Comparison of ENCODE assay signal across 8 mouse cellular contexts in the genomic region with DNA sequence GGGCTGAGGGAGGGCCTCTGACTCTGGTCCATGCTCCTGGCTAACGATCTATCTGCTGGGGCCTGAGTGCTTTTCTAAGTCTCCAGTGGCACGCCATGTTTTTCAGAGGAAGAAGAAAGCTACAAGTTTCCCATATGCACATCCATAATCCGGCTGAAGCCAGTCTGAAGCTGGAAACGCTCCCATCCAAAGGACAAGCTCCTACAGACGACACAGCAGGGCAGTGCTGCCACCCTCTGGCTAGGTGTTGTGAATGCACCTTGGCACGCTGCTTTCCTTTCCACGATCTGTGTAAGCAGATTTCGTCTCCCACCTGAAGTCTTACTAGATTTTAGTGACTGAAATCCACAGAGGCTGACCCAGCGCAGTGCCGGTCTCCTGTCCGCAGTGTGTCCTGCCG. TPM values are rescaled to one million over a fixed set of nuclear protein-coding genes. Genes with fewer than 3 reads are reported as not detected.
DNase-seq lines count a peak whose midpoint lies in the region; ATAC-seq and TF ChIP-seq lines count a peak whose summit lies in the region.

No protein-coding gene starts in this region.

- no peak overlapping the region for H3K4me3 ChIP-seq in intestine, postnatal 0 days (ENCODE audit: low read depth, low read length)
- no peak overlapping the region for H3K4me3 ChIP-seq in midbrain, embryonic 13.5 days (replicated peaks)

- TF ChIP-seq CTCF in intestine, postnatal 0 days (IDR thresholded peaks at IDR 0.05; ENCODE audit: low read depth): peak; percentile 99

- no peak overlapping the region for H3K4me2 ChIP-seq in intestine, postnatal 0 days (replicated peaks; ENCODE audit: low read depth)
- no peak overlapping the region for H3K4me2 ChIP-seq in midbrain, embryonic 13.5 days (replicated peaks)

- 50% methylated on average over 12 of the region's 12 CpGs for WGBS in intestine, postnatal 0 days
- 50% methylated on average over 12 of the region's 12 CpGs for WGBS in midbrain, embryonic 13.5 days

- DNase-seq in 3134 (ENCODE audit: extremely low read depth, insufficient read length, low spot score): peak; percentile 63
- DNase-seq in adrenal gland, adult 8-10 months: peak; percentile 68
- peak; percentile 71 for DNase-seq in embryo, embryonic 9.5 days (ENCODE audit: extremely low spot score)
- DNase-seq in gastrocnemius, postnatal 36 days: peak; percentile 64 to 78
- peak; percentile 89 to 95 for DNase-seq in left cerebral cortex, postnatal 25 days (ENCODE audit: low spot score in 2 of 2)
- DNase-seq in spleen, adult 12 weeks (ENCODE audit: low spot score): peak; percentile 49

- H3K4me1 ChIP-seq in intestine, postnatal 0 days (replicated peaks; ENCODE audit: control insufficient read depth, insufficient read depth, low read length): no peaks in the 10 kb centered on the region
- 0 out of 2 replicates have a peak, but pooled peaks cover 4% of the 10 kb centered on the region for H3K4me1 ChIP-seq in midbrain, embryonic 13.5 days (replicated peaks)

- H3K9me3 ChIP-seq in intestine, postnatal 0 days (ENCODE audit: control insufficient read depth): no peaks in the 10 kb centered on the region
- H3K9me3 ChIP-seq in midbrain, embryonic 13.5 days: no peaks in the 10 kb centered on the region

- H3K9ac ChIP-seq in intestine, postnatal 0 days (ENCODE audit: low read depth, low read length): no peak overlapping the region
- H3K9ac ChIP-seq in midbrain, embryonic 13.5 days (replicated peaks): no peak overlapping the region

- intact Hi-C loops in gastrocnemius, postnatal 36 days (cut with DNase I): loop anchor here (1.0 to 10.0 kb wide), 2 partner anchors 61 to 293 kb away; no protein-coding TSS in a partner anchor
- intact Hi-C loops in left cerebral cortex, postnatal 25 days (cut with DNase I): loop anchor here (1.0 to 5.0 kb wide), 2 partner anchors 60 to 145 kb away; no protein-coding TSS in a partner anchor

- H3K36me3 ChIP-seq in intestine, postnatal 0 days (ENCODE audit: control insufficient read depth, insufficient read depth): peaks cover 43% of the 10 kb centered on the region
- peaks cover 89% of the 10 kb centered on the region for H3K36me3 ChIP-seq in midbrain, embryonic 13.5 days

- H3K27ac ChIP-seq in intestine, postnatal 0 days (ENCODE audit: low read depth, low read length): no peak overlapping the region
- peak overlapping the region; percentile 35 for H3K27ac ChIP-seq in midbrain, embryonic 13.5 days

- no peaks in the 10 kb centered on the region for H3K27me3 ChIP-seq in intestine, postnatal 0 days (replicated peaks; ENCODE audit: control insufficient read depth, insufficient read depth, low read length)
- no peaks in the 10 kb centered on the region for H3K27me3 ChIP-seq in midbrain, embryonic 13.5 days

- ATAC-seq in intestine, postnatal 0 days: peak; percentile 63
- ATAC-seq in midbrain, embryonic 13.5 days: peak; percentile 89

RNA-seq across cellular contexts. Expression of a gene that starts 14.3 kb away (rescaled TPM):
- 10 to 100 TPM; 39.9 to 50.2 (median 45.4) TPM for total RNA-seq in adrenal gland, adult 8-10 months (2022)
- total RNA-seq in gastrocnemius, postnatal 36 days (2021): 10 to 100 TPM in 1 of 2 experiments, 1 to 10 TPM in 1; 9.9 to 12.1 TPM
- 22.1 and 22.6 TPM in 2 replicates for polyA plus RNA-seq in intestine, postnatal 0 days (2015; fragmentation: Nextera tagmentation; extraction: Ambion mirVana)
- 10 to 100 TPM; 50.5 to 55.8 TPM for total RNA-seq in left cerebral cortex, postnatal 25 days (2021)
- 15.7 and 18.1 TPM in 2 replicates for polyA plus RNA-seq in midbrain, embryonic 13.5 days (2015; fragmentation: Nextera tagmentation; extraction: Ambion mirVana)

RNA-seq across cellular contexts. Expression of a gene that starts 44.3 kb away (rescaled TPM):
- 10 to 100 TPM; 39.3 to 45.5 (median 42.7) TPM for total RNA-seq in adrenal gland, adult 8-10 months (2022)
- 10 to 100 TPM; 15.6 to 18.5 TPM for total RNA-seq in gastrocnemius, postnatal 36 days (2021)
- 19.0 and 20.2 TPM in 2 replicates for polyA plus RNA-seq in intestine, postnatal 0 days (2015; fragmentation: Nextera tagmentation; extraction: Ambion mirVana)
- 10 to 100 TPM; 39.1 to 46.4 TPM for total RNA-seq in left cerebral cortex, postnatal 25 days (2021)
- polyA plus RNA-seq in midbrain, embryonic 13.5 days (2015; fragmentation: Nextera tagmentation; extraction: Ambion mirVana): 55.0 and 60.2 TPM in 2 replicates

RNA-seq across cellular contexts. Expression of a gene that starts 44.5 kb away (rescaled TPM):
- total RNA-seq in adrenal gland, adult 8-10 months (2022): 10 to 100 TPM in 3 of 4 experiments, 1 to 10 TPM in 1; 6.4 to 15.9 (median 13.3) TPM
- 1 to 10 TPM; 2.2 to 2.9 TPM for total RNA-seq in gastrocnemius, postnatal 36 days (2021)
- polyA plus RNA-seq in intestine, postnatal 0 days (2015; fragmentation: Nextera tagmentation; extraction: Ambion mirVana): 13.3 and 14.8 TPM in 2 replicates
- 10 to 100 TPM; 11.1 to 11.4 TPM for total RNA-seq in left cerebral cortex, postnatal 25 days (2021)
- 32.6 and 33.3 TPM in 2 replicates for polyA plus RNA-seq in midbrain, embryonic 13.5 days (2015; fragmentation: Nextera tagmentation; extraction: Ambion mirVana)
